Mouse (Mus musculus): Measurements from ENCODE around the gene Camk2d.

Camk2d gene

DNA sequence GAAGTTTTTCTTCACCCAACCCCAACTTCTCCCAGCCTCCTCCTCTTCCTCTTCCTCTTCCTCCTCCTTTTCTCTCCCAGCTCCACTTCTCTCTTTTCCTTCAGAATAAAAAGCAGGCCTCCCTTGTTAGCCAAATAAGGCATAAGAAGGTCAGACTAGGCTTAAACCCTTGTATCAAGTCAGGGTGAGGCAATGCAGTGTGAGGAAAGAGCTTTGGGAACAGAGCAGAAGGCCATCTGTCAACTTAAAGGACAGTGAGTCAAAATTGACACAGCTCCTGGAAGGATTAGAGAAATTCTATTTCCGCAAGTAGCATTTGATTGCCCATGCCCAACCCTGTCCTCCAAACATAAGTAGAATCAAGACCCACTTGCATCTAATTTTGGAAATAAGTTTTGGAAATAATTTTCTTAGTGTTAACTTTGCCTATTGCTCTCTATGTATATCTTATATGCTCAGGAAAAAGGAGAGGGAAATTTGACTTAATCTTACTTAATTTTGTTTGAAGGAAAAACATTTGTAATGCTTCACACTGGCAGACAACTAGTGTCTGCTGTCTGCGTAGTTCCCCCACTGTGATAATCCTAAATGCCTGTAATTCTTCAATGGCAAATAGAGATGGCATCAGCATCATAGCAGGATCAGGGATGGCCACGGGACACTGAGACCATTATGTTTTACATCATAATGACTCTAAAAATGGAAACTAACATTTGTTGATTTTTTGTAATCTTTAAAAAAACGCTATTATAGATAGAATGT is 16.8 kb downstream of the Camk2d start:
- DNase-seq (ENCODE audit: low spot score) = no peak

- DNase-seq (ENCODE audit: low spot score) = no peak
Measured at GRCm38 (mm10) chr3:126613510-126614128, 17.5 kb downstream of the Camk2d start.

DNA sequence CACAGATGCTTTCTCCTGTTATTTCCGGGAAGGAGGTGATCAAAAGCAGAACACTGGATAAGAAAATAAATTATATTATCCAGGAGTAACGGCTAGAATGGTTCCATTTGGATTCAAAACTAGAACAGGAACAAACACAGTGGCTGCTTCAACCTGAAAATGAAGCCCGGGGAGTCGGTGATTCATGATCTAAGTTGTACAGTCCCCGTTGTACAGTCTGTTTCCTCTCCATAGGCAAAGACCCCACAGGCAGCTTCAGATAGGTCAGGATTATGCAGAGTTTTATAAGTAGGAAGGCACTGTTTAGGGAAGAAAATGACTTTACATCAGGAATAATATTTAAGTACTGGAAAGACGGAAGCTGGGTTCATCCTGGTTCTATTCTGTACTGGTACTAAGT is 19.2 kb downstream of the Camk2d start:
- DNase-seq (ENCODE audit: low spot score) = no peak

DNA sequence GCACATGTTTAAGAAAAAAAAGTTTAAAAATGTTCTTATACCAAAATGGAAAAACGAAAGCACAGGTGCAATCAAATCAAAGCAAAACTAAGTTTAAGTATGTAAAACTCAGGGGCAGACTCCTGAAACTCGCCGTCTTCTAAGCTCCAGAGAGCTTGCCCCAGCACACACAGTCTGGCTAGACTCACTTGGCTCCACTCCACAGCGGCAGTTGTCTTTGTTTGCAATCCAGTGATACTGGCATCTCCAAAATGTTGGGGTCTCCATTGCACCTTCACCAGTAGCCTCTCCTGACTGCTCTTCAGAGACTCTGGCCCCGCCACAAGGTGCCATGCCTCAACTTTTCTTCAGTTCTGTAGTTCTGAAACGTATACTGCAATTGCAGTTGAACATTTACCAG is 24.1 kb downstream of the Camk2d start:
- no peak for DNase-seq (ENCODE audit: low spot score)

GRCm38 (mm10) chr3:126622509-126622908 is 26.4 kb downstream of the Camk2d start:
- DNase-seq (ENCODE audit: low spot score) = no peak

GRCm38 (mm10) chr3:126624994-126625763 is 29.1 kb downstream of the Camk2d start:
- no peak for DNase-seq (ENCODE audit: low spot score)

- DNase-seq (ENCODE audit: low spot score) = no peak
Measured at GRCm38 (mm10) chr3:126625764-126626040, 29.6 kb downstream of the Camk2d start.

DNA sequence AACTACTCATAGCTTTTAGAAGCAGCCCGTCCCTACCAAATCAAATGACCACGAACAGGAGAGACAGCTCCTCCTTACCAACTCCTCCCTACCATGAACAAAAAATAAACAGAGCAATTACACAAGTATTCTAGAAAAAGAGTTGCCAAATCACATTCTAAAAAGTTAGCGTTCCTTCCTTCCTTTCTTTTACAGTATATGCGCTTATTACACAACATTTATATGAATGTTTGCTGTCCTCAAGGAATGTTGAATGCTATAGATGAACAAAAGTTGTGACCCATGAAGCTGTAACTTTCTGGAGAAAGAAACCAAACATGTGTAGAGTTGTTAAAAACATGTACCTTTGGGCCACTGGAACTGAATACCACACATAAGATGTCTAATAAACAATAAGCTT is 31.9 kb downstream of the Camk2d start:
- DNase-seq (ENCODE audit: low spot score) = no peak

DNA sequence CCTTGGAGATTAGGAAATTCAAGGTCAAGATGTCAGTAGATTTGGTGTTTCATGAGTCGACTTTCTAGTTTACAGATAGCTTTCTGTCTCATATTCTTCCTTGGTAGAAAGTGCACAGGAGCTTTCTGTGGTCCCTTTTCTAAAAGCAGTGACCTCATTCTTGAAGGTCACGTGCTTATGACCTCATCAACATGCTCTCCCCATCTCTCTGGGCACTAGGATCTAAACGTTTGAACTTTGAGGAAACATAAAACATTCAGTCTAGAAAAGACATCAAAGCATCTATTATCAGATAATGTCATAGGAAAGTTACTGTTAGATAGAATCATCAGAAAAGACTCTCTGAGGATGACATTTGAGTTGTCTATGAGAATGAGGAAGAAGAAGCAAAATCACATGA is 32.3 kb downstream of the Camk2d start:
- no peak for DNase-seq (ENCODE audit: low spot score)

DNA sequence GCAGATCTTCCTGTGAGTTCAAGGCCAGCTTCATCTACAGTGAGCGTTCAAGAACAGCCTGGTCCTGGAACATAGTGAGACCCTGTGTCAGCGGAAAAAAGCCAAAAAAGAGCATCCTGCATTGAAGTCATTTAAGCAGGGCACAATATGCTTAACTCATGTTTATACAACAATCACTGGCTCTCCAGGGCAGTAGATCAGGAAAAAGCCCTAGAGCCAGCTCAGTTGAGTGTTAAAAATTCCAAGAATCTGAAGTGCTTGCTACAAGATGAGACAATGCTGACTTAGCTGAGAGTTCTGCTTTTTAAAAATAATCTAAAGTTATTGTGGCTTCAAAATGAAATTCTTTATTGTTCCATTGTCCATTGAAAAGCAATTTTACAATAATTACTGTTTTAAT is 32.9 kb downstream of the Camk2d start:
- no peak for DNase-seq (ENCODE audit: low spot score)

GRCm38 (mm10) chr3:126630111-126630869 is 34.2 kb downstream of the Camk2d start:
- no peak for DNase-seq (ENCODE audit: low spot score)

DNA sequence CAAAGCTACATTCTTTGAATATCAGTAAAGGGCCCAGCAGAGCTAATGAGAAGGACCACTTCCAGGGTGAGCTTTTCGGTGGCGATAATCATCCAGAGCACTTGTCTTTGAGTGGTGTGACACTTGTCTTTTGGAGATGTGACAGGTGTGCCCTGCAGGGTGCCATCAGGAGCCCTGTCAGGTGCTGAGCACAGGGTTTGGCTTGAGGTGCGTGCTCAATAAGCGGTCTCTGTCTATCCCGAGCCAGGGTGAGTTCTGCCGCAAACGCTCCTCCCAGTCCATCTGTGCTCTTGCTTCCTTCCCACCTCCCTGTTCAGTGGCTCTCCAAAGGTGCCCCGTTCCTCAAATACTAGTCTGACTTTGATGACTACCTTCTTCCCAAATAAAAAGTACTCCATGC is 35.5 kb downstream of the Camk2d start:
- no peak for DNase-seq (ENCODE audit: low spot score)

GRCm38 (mm10) chr3:126632580-126632979 is 36.5 kb downstream of the Camk2d start:
- DNase-seq (ENCODE audit: low spot score) = no peak

DNA sequence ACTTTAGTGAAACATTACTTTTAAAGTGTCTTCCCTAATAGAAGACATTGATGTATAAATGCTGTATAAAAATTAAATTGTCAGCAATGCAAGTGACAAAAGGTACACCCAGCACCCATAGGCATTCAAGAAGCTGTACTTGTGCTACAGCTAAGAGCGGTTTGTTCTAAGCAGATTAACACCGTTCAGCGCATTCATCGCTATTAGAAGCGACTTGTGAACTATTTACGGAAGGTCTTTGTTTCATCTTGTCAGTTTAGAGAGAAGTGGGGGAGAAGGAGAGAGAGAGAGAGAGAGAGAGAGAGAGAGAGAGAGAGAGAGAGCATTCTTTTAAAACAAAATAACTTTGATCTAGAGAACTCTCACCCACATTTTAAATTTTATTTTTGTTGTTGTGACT is 38.1 kb downstream of the Camk2d start:
- no peak for DNase-seq (ENCODE audit: low spot score)

GRCm38 (mm10) chr3:126638259-126638658 is 42.2 kb downstream of the Camk2d start:
- DNase-seq (ENCODE audit: low spot score) = no peak

GRCm38 (mm10) chr3:126639098-126639513 is 43.0 kb downstream of the Camk2d start:
- peak; percentile 15 for DNase-seq (ENCODE audit: low spot score)

DNA sequence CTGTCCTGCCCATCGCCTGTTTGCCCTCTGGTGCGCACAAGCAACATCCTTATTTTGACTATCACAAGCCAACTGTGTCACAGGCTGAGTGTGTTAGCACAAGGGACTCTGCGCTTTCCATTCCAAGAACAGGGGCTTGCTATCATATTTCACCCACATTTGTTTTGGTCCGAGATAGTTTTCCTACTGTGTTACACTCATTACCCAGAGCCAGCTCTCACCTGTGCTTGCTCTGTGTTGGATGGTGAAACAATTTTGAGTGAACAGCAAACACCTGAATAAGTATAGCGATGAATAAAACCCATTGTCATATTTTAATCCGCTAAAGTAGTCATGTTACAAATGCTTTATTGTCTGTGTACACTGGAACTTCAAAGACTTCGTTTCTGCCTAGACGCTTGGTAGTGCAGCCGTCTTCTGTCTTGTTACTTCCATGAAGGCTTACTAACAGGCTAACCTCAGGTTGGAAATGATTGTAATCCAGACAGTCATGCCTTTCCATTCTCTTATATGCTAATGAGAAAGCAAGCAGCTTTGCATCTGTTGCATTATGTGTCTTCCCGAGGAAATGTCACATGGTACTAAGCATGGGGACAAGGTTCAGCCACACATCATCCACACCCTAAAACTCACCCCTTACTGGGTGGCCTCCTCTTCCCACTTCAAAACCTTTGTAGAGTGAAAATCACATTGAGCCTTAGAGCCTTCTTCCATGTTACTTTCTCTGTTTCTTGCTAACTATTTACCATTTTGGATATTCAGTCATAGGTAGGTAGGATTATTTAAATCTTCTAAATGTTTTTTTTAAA is 44.5 kb downstream of the Camk2d start:
- DNase-seq (ENCODE audit: low spot score) = no peak

DNA sequence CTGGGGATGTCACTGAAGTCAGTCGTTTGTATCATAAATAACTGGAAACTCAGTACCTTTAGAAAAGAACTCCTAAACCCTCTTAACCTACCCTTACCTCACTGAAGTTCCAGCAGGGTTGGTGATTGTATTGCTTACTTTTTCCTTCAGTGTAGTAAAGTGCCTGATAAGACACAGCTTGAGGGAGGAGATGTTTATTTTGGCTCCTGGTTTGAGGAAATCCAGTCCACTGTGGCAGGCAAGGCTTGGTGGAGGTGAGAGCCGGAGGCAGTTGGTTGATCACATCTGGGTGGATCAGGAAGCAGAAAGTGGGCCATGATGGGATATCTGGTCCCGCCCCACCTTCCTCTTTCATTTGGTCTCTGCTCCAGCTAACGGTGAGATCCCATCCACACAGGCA is 45.3 kb downstream of the Camk2d start:
- no peak for DNase-seq (ENCODE audit: low spot score)

GRCm38 (mm10) chr3:126643071-126644010 is 47.2 kb downstream of the Camk2d start:
- DNase-seq (ENCODE audit: low spot score) = no peak

- no peak for DNase-seq (ENCODE audit: low spot score)
Measured at GRCm38 (mm10) chr3:126650332-126650731, 54.2 kb downstream of the Camk2d start.

- DNase-seq (ENCODE audit: low spot score) = no peak
Measured at GRCm38 (mm10) chr3:126650747-126651146, 54.6 kb downstream of the Camk2d start.
